Mouse (Mus musculus): ENCODE results near the gene Ly6g6e. TPM values are rescaled to one million over a fixed set of nuclear protein-coding genes. Genes with fewer than 3 reads are reported as not detected.

Ly6g6e gene
- polyA plus RNA-seq, 1 experiment: not detected

DNA sequence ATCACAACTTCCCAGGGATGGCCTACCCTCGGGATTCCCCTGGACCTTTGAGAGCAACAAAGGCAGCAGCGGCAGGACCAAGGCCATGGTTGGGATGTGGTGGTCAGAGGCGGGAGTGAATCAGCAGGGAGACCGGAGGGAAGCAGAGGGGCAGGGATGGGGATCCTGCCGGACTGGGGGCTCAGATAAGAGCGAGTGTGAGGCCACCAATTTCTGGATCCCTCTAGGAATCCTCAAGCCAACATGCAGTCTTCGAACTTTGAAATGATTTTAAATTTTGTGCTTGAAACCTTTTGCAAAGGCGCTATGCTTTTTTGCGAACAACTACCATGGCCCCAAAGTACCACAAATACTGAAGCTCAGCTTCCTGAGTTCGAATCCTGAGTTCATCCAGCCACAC lies 10.6 kb upstream of the Ly6g6e start, which contains the start of gene Mpig6b:
Gene Mpig6b (minus strand): TSS at position 101 of the 400 bp plus-strand sequence.
- peaks cover 35% of the 10 kb centered on the region for H3K4me1 ChIP-seq (ENCODE audit: control insufficient read depth)
- peaks cover 3% of the 10 kb centered on the region; the same call in 1 of the 2 replicates for H3K36me3 ChIP-seq (ENCODE audit: control insufficient read depth)
- H3K4me3 ChIP-seq (replicated peaks): peak within 1 kb of the TSS; percentile 23
- no peaks in the 10 kb centered on the region; the same call in 1 of the 2 replicates for H3K9me3 ChIP-seq (ENCODE audit: control insufficient read depth, low read length)
- TF ChIP-seq GATA1 (IDR thresholded peaks at IDR 0.05; ENCODE audit: low read length): no peak
- no peak for TF ChIP-seq TAL1 (IDR thresholded peaks at IDR 0.05; ENCODE audit: low read length)
- H3K27me3 ChIP-seq (ENCODE audit: control insufficient read depth): peaks cover 78% of the 10 kb centered on the region

DNA sequence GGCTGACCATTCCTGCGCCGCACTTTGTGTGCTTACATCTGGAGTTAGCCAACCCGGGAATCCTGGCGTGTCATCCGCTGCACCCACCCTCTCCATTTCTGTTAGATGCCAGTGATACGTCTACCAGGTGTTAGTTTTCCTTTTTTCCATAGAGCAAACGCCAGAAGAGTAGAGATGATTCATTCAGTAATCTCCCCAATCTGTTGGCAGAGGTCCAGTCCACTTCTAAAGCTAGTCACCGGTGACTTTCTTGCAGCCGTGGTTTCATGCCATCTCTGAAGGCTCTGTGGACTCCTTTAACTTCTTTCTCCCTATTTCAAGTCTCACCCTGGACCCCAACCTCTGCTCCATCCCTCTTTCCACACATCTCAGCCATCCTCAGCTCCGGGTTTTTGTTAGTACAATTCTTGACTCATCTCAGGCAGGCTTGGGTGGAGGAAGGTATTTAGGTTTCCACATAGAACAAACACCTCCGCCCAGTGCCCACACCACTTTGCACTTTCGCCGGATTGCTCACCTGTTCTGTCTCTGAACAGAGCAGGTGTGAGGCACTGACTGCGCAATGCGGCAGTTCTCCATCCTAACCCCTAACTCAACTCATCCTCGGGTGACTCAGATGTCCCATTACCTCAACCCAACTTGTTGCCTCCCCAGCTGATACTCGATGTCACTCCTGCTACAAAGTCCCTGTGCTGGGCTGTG lies 8.3 kb upstream of the Ly6g6e start:
- no peak for TF ChIP-seq TAL1 (IDR thresholded peaks at IDR 0.05; ENCODE audit: low read length)
- TF ChIP-seq GATA1 (IDR thresholded peaks at IDR 0.05; ENCODE audit: low read length): no peak
- H3K4me1 ChIP-seq (ENCODE audit: control insufficient read depth): peaks cover 28% of the 10 kb centered on the region
- H3K27me3 ChIP-seq (ENCODE audit: control insufficient read depth): peaks cover 78% of the 10 kb centered on the region
- no peaks in the 10 kb centered on the region for H3K36me3 ChIP-seq (ENCODE audit: control insufficient read depth)
- no peaks in the 10 kb centered on the region; the same call in 1 of the 2 replicates for H3K9me3 ChIP-seq (ENCODE audit: control insufficient read depth, low read length)
- H3K4me3 ChIP-seq (replicated peaks): no peak overlapping the region

DNA sequence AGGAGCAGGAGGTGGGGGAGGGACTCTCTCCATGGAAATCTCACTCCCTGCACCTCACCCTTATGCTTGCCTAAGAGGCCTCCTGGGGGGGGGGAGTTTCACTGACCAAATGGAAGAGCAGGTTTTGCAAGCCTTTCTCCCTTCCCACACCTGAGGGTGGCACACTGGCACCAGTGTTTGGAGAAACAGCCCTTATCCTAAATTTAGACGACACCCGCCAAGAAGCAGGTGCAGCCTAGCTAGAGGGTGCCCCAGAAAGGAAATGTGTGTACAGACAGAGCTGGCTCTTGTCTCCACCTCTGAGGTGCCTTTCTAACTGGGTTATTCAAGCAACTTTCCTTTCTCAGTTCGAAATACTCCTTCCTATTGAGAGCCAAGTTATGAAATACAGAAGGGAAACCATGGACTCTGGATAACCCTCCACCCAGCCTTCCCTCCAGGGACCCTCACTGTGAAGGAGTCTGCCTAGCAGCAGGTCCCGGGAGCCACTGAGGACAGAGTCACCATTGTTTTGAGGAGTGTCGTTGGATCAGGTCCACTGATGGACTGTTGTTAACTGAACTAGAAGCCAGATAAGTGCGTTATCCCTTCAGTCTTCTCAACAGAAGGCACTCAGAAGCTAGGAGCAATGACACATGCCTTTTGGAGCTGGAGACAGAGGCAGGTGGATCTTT lies 6.0 kb upstream of the Ly6g6e start:
- Histone ChIP-seq H3K4me1 (ENCODE audit: control insufficient read depth) (peaks cover 20% of the 10 kb centered on the region), H3K4me3 (replicated peaks) (no peak overlapping the region), H3K36me3 (ENCODE audit: control insufficient read depth) (no peaks in the 10 kb centered on the region), H3K9me3 (ENCODE audit: control insufficient read depth, low read length) (peaks cover 2% of the 10 kb centered on the region), H3K27me3 (ENCODE audit: control insufficient read depth) (peaks cover 66% of the 10 kb centered on the region)
- TF ChIP-seq GATA1 (IDR thresholded peaks at IDR 0.05; ENCODE audit: low read length) (no peak), TAL1 (IDR thresholded peaks at IDR 0.05; ENCODE audit: low read length) (no peak)

DNA sequence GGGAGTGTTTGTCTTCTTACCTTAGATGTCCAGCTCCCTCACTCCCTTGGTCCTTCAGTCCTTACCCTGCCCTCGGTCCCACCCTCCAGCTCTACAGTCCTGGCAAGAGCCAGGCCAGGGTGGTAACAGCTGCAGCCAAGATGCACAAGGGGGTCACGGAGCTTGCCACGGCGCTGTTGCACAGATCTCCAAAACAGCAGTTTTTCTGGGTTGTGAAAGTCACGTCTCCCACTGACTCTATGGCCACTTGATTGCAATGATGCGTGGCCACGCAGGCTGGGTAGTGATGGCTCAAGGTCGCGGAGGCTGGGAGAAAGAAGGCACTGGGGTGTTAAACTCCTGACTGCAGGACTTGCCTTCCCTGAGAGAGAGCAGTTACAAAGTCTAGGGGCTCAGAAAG lies 5.2 kb upstream of the Ly6g6e start:
- no peak overlapping the region for H3K4me3 ChIP-seq (replicated peaks)
- H3K9me3 ChIP-seq (ENCODE audit: control insufficient read depth, low read length): peaks cover 2% of the 10 kb centered on the region
- H3K36me3 ChIP-seq (ENCODE audit: control insufficient read depth): no peaks in the 10 kb centered on the region
- H3K4me1 ChIP-seq (ENCODE audit: control insufficient read depth): peaks cover 15% of the 10 kb centered on the region
- TF ChIP-seq TAL1 (IDR thresholded peaks at IDR 0.05; ENCODE audit: low read length): no peak
- TF ChIP-seq GATA1 (IDR thresholded peaks at IDR 0.05; ENCODE audit: low read length): no peak
- H3K27me3 ChIP-seq (ENCODE audit: control insufficient read depth): peaks cover 64% of the 10 kb centered on the region

DNA sequence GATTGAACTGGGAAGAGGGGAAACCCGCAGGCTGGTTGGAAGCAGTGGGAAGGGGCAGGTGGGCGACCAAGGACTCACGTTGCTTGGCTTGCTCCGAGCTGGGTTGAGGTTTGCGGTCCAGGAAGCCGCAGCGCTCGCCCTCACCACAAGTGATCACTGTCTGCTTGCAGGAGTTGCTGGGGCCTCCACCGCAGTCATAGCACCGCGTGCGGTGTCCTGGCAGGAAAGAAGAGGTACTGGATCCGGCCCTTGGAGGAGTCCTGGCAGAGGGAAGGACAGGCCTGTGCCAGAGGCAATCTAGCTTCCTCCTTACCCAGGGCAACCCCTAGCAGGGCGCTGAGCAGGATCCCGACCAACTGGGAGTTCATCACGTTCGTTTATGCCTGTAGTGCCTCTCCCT lies 2.6 kb upstream of the Ly6g6e start:
- TF ChIP-seq TAL1 (IDR thresholded peaks at IDR 0.05; ENCODE audit: low read length): no peak
- no peaks in the 10 kb centered on the region for H3K36me3 ChIP-seq (ENCODE audit: control insufficient read depth)
- no peak overlapping the region for H3K4me3 ChIP-seq (replicated peaks)
- peaks cover 56% of the 10 kb centered on the region for H3K27me3 ChIP-seq (ENCODE audit: control insufficient read depth)
- H3K9me3 ChIP-seq (ENCODE audit: control insufficient read depth, low read length): peaks cover 2% of the 10 kb centered on the region
- peaks cover 30% of the 10 kb centered on the region for H3K4me1 ChIP-seq (ENCODE audit: control insufficient read depth)

DNA sequence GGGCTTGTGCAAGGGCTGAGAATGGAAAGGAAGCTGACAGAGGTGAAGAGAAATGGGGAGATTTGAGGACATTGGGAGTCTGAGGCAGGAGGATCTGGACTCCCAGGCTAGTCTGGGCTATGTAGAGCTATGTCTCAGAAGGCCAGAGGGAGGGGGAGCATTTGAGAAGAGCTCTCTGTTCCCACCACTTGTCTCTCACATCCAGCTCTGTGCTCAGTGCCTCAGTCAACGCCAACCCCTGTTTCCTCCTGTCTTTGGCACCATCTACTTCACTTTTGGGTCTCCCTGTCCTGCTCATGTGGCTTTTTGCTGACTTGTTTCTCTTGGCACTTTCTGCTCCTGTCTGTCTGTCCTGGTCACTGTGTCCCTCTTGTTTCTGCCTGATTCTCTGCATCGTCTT lies 583 bp downstream of the Ly6g6e start:
- Histone ChIP-seq H3K36me3 (ENCODE audit: control insufficient read depth) (no peaks in the 10 kb centered on the region), H3K4me3 (replicated peaks) (no peak overlapping the region), H3K9me3 (ENCODE audit: control insufficient read depth, low read length) (peaks cover 2% of the 10 kb centered on the region), H3K27me3 (ENCODE audit: control insufficient read depth) (peaks cover 35% of the 10 kb centered on the region), H3K4me1 (ENCODE audit: control insufficient read depth) (peaks cover 47% of the 10 kb centered on the region)
- TF ChIP-seq TAL1 (IDR thresholded peaks at IDR 0.05; ENCODE audit: low read length): no peak
- TF ChIP-seq GATA1 (IDR thresholded peaks at IDR 0.05; ENCODE audit: low read length): no peak

DNA sequence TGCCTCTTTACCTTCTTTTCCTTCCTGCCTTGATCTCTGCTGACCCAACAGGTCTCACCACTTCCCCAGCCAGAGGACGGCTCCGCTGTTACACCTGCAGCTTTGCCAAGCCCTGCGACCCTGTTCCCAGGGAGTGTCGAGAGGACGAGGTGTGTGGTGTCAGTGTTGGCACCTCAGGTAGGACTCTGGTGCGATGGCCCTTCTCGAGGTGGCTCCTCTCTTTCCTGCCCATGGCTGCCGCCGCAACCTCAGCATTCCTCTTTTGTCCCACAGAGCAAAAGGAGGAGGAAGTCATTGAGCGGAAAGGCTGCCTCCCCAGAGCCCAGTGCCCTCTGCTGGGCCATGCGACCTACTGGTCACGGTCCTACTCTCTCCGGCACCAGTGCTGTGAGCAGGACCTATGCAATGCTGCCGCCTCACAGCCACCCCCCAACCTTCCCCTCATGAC lies 1.1 kb downstream of the Ly6g6e start, which contains the start of gene Ly6g6d:
Gene Ly6g6d (minus strand): TSS at position 280 of the 448 bp plus-strand sequence.
- Histone ChIP-seq H3K9me3 (ENCODE audit: control insufficient read depth, low read length) (peaks cover 2% of the 10 kb centered on the region), H3K27me3 (ENCODE audit: control insufficient read depth) (peaks cover 35% of the 10 kb centered on the region), H3K4me1 (ENCODE audit: control insufficient read depth) (peaks cover 47% of the 10 kb centered on the region), H3K4me3 (replicated peaks) (no peak within 1 kb of the TSS), H3K36me3 (ENCODE audit: control insufficient read depth) (no peaks in the 10 kb centered on the region)
- TF ChIP-seq GATA1 (IDR thresholded peaks at IDR 0.05; ENCODE audit: low read length): no peak
- TF ChIP-seq TAL1 (IDR thresholded peaks at IDR 0.05; ENCODE audit: low read length): no peak

DNA sequence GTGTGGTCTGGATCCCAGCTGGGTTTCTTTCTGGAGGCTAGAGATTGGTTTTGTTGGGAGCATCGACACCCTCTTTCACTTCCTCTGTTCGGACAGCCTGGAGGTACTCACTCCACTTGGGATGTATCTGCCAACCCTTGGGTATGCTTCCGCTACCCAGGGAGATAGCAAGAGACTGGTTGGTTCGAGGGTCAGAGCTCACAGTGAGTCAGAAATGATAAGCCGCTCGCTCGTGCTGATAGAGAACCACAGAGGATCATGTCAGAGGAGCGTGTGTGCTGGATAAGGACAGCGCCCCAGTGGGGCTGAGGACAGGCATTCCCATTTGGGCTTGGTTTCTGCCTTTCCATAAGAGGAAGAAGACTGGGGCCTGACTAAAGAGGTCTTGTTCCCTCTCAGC lies 3.1 kb downstream of the Ly6g6e start:
- peaks cover 50% of the 10 kb centered on the region for H3K4me1 ChIP-seq (ENCODE audit: control insufficient read depth)

DNA sequence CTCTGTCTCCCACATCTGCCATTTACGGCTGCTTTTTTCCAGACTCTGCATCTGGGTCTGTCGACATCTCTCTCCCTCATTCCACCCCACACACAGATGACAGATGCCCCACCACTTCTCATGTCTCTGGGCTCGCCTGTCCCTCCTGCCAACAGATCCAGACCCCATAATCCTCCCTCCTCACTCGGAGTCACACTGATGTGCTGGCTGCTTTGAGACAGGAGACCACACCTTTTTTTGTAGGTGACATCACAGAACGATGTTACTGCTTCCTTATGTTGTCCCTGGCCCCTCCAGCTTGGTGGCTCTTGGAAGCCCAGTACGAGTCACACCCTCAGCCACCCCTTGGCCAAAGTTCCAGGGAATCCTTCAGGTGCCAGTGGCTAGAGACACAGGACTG lies 3.5 kb downstream of the Ly6g6e start:
- peaks cover 54% of the 10 kb centered on the region for H3K4me1 ChIP-seq (ENCODE audit: control insufficient read depth)
- no peaks in the 10 kb centered on the region for H3K36me3 ChIP-seq (ENCODE audit: control insufficient read depth)
- TF ChIP-seq GATA1 (IDR thresholded peaks at IDR 0.05; ENCODE audit: low read length): no peak
- H3K27me3 ChIP-seq (ENCODE audit: control insufficient read depth): peaks cover 27% of the 10 kb centered on the region
- H3K4me3 ChIP-seq (replicated peaks): peak overlapping the region; percentile 59
- H3K9me3 ChIP-seq (ENCODE audit: control insufficient read depth, low read length): peaks cover 2% of the 10 kb centered on the region

More for the DNA sequence above, 3.1 kb downstream of the Ly6g6e start:
- Histone ChIP-seq H3K36me3 (ENCODE audit: control insufficient read depth) (no peaks in the 10 kb centered on the region), H3K9me3 (ENCODE audit: control insufficient read depth, low read length) (peaks cover 2% of the 10 kb centered on the region), H3K27me3 (ENCODE audit: control insufficient read depth) (peaks cover 30% of the 10 kb centered on the region), H3K4me3 (replicated peaks) (peak overlapping the region; percentile 59)
- TF ChIP-seq GATA1 (IDR thresholded peaks at IDR 0.05; ENCODE audit: low read length) (peak; percentile 67), TAL1 (IDR thresholded peaks at IDR 0.05; ENCODE audit: low read length) (no peak)
